Mouse (Mus musculus) forebrain, postnatal 0 days (tissue): ENCODE results near the gene Polr3gl. TPM values are rescaled to one million over a fixed set of nuclear protein-coding genes. Genes with fewer than 3 reads are reported as not detected.

Experiments used
- ATAC-seq: fragments of 200-750 bp; cut with Nextera tagmentation; 2 replicates; pipeline ENCODE4 v1.8.0; 2017; ENCODE audit warnings: mild to moderate bottlenecking, moderate library complexity
- DNase-seq: peaks from one replicate; pipeline ENCODE4 v3.0.0-alpha.2; 2015
- H3K27ac ChIP-seq: fragments of 300-500 bp; sonication (generic); 2 replicates; pipeline ENCODE4 v1.5.1; 2014; ENCODE audit warnings: low read depth, mild to moderate bottlenecking, antibody characterized with exemption, low read length, moderate library complexity, mixed read lengths
- H3K27me3 ChIP-seq: fragments of 300-500 bp; sonication (generic); 2 replicates; pipeline ENCODE4 v1.6.1; 2014; ENCODE audit warnings: mild to moderate bottlenecking, low read length, mixed read lengths; ENCODE audit not compliant: insufficient read depth
- H3K36me3 ChIP-seq: fragments of 300-500 bp; sonication (generic); 2 replicates; pipeline ENCODE4 v1.6.1; 2014; ENCODE audit warnings: mild to moderate bottlenecking, moderate library complexity; ENCODE audit not compliant: insufficient read depth
- H3K4me1 ChIP-seq: fragments of 300-500 bp; sonication (generic); 2 replicates; pipeline ENCODE4 v1.6.1; 2014; ENCODE audit warnings: antibody characterized with exemption; ENCODE audit not compliant: insufficient read depth
- H3K4me2 ChIP-seq: fragments of 300-500 bp; sonication (generic); 2 replicates; pipeline ENCODE4 v1.6.1; 2014; ENCODE audit warnings: low read depth, mild to moderate bottlenecking, moderate library complexity
- H3K4me3 ChIP-seq: fragments of 300-500 bp; sonication (generic); 2 replicates; pipeline ENCODE4 v1.5.1; 2014; ENCODE audit warnings: low read depth, low read length, mixed read lengths
- H3K9ac ChIP-seq: fragments of 300-500 bp; sonication (generic); 2 replicates; pipeline ENCODE4 v1.6.1; 2014; ENCODE audit warnings: mild to moderate bottlenecking
- H3K9me3 ChIP-seq: fragments of 300-500 bp; sonication (generic); 2 replicates; pipeline ENCODE4 v1.6.1; 2016; ENCODE audit warnings: low read length
- CTCF ChIP-seq: sonication (generic); IDR thresholded peaks from 2 replicates; pipeline ENCODE4 v1.5.1; 2016; ENCODE audit warnings: antibody characterized with exemption, control low read depth, low read depth
- WGBS: fragments of 180-500 bp; shearing (Covaris S2); extraction: QIAGEN DNeasy Blood & Tissue Kit; methylation state at CpG from one replicate; pipeline ENCODE4 v1.1.7; 2014; 5-methylcytosine and 5-hydroxymethylcytosine counted together
- polyA plus RNA-seq: library from polyadenylated mRNA; unstranded; fragments of >200 nt; fragmentation: Nextera tagmentation; extraction: Ambion mirVana; gene quantifications from 2 replicates; pipeline ENCODE4 v1.2.1, GENCODE M21; 2015
- total RNA-seq: library from RNA; depleted of rRNA; stranded (reverse); fragments of >200 nt; gene quantifications from 2 replicates; pipeline ENCODE4 v1.2.3, GENCODE M21; 2014

The Polr3gl gene
- total and polyA plus RNA-seq, 2 experiments from 2014 or later = 31.8 to 35.9 TPM

DNA sequence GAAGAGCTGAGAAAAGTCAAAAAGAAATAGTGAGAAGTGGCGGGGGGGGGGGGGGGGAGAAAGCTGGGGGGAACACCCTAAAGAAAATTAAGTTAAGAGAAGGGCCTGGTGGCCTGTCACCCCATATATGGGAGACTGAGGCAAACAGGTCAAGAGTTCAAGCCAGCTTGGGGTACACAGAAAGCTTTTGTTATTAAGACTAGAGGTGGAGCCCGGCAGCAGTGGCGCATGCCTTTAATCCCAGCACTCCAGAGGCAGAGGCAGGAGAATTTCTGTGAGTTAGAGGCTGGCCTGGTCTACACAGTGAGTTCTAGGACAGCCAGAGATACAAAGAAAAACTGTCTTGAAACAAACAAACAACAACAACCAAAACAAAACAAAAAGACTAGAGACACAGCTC, 28.9 kb downstream of the Polr3gl start:
- DNase-seq (no peak), ATAC-seq (no peak)
- H3K4me1 ChIP-seq = 0 out of 2 replicates have a peak, but pooled peaks cover 12% of the 10 kb centered on the region
- H3K9me3 ChIP-seq = no peaks in the 10 kb centered on the region
- no peak overlapping the region for H3K4me3 ChIP-seq
- no peak overlapping the region for H3K9ac ChIP-seq
- H3K27me3 ChIP-seq = no peaks in the 10 kb centered on the region
- 93% methylated on average over 3 of the region's 3 CpGs for WGBS
- H3K4me2 ChIP-seq = no peak overlapping the region
- TF ChIP-seq CTCF = no peak
- H3K36me3 ChIP-seq = peaks cover 9% of the 10 kb centered on the region
- no peak overlapping the region for H3K27ac ChIP-seq

DNA sequence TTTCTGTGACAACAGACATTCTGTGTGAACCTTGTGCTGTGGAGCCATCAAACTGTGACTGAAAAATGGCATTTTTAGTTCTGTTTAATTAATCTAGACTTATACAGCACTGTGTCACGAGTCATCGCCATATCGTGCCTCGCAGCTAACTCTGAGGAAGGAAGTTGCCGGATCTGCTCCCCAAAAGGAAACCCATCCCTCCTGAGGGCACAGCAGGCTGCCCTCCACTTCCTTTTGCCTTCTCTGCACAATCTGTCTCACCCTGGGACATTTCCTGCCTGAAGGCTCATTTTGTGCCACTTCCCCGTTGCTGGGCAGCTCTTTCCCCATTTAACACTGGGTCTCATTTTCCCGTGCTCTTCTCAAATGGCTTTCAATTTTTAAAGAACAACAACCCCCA, 29.3 kb downstream of the Polr3gl start:
- Histone ChIP-seq H3K27ac (no peak overlapping the region), H3K27me3 (no peaks in the 10 kb centered on the region), H3K4me2 (no peak overlapping the region), H3K36me3 (peaks cover 14% of the 10 kb centered on the region), H3K4me3 (no peak overlapping the region), H3K9ac (no peak overlapping the region), H3K4me1 (peaks cover 16% of the 10 kb centered on the region; the same call in 1 of the 2 replicates), H3K9me3 (no peaks in the 10 kb centered on the region)
- no peak for ATAC-seq
- DNase-seq = no peak
- WGBS = 81% methylated on average over 7 of the region's 7 CpGs
- TF ChIP-seq CTCF = no peak

DNA sequence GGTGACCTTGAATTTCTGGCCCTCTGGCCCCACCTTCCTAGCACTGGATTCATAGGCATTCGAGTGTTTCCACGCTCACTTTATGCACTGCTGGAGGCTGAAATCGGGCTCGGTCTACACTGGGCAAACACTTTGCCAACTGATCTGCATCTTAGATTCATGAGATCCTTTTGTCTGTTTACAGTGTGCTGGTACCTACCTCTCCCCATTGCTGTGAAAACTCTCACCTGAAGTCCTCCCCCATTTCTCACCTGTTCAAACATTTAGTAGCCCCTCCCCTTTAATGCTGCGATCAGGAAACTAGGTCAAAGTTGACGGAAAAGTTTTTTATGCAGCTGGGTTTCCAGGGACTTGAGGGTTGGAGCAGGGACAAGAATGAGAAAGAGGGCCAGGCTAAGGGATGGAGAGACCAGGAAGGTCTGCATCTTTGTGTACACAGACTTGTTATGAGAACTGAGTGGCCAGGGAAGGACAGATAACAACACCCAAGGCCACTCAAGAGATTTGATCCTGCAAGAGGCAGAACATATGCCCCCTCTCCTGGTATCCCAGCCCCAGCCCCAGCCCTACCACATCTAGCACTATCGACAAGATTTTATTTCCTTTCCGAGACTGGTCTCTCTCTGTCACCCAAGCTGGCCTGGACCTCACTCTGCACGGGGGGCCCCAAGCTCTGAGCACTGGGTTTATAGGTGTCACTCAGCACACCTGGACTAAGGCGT, 29.9 kb downstream of the Polr3gl start:
- DNase-seq (no peak), ATAC-seq (no peak)
- Histone ChIP-seq H3K9ac (no peak overlapping the region), H3K4me3 (no peak overlapping the region), H3K36me3 (peaks cover 16% of the 10 kb centered on the region), H3K27ac (no peak overlapping the region), H3K27me3 (no peaks in the 10 kb centered on the region), H3K4me2 (no peak overlapping the region), H3K9me3 (no peaks in the 10 kb centered on the region), H3K4me1 (peaks cover 22% of the 10 kb centered on the region; the same call in 1 of the 2 replicates)
- WGBS = 74% methylated on average over 10 of the region's 10 CpGs
- no peak for TF ChIP-seq CTCF

DNA sequence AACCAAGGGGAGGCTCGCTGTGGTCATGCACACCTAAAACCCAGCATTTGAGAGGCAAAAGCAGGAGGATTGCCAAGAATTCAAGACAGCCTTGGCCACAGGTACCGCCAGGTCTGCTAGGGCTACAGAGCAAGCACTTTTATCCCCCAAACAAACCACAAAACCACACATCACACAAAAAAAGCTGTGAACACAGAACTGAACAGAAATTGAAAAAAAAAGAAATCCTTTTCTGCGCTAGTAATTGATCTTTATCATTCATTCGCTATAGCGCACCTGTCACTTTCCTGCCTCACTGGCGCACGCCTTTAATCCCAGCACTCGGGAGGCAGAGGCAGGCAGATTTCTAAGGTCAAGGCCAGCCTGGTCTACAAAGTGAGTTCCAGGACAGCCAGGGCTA, 30.7 kb downstream of the Polr3gl start:
- DNase-seq = no peak
- Histone ChIP-seq H3K27ac (no peak overlapping the region), H3K36me3 (peaks cover 16% of the 10 kb centered on the region), H3K27me3 (no peaks in the 10 kb centered on the region), H3K4me3 (no peak overlapping the region), H3K9me3 (no peaks in the 10 kb centered on the region), H3K9ac (no peak overlapping the region), H3K4me1 (peaks cover 27% of the 10 kb centered on the region; the same call in 1 of the 2 replicates), H3K4me2 (no peak overlapping the region)
- 93% methylated on average over 8 of the region's 8 CpGs for WGBS
- TF ChIP-seq CTCF = no peak
- no peak for ATAC-seq

DNA sequence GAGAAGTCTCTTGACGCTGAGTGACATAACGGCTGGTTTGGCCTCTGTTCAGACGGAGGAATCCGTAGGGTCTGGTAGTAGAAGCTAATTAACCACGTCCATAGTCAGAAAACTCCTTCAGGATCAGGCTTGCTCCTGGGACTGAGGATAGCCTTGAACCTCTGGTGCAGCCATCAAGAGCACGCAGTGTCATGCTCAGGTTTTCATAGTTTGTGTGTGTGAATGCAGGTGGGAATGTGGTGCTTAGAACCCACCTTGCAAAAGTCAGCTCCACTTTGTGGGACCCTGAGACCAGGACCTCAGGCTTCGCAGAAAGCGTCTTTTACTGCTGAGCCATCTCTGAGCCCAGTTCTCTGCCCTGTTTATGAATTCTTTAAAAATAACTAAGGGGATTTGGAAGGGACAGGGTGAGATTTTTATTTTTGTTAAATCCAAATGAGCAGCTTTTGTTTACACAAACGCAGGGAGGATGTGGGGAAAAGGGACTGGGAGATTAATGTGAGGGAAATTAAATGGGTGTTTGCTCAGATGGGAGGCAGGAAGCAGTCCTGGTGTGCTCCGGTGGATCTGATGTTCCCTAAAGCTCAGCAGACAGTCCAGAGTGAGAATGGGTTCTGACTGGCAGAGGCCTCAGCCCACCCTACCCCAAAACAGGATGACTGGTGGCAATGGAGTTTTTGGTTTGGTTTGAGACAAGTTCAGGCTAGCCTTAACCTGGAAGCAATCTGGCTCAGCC, 31.9 kb downstream of the Polr3gl start:
- Histone ChIP-seq H3K27me3 (no peaks in the 10 kb centered on the region), H3K4me2 (no peak overlapping the region), H3K27ac (no peak overlapping the region), H3K36me3 (peaks cover 16% of the 10 kb centered on the region), H3K9me3 (no peaks in the 10 kb centered on the region), H3K4me1 (peaks cover 27% of the 10 kb centered on the region; the same call in 1 of the 2 replicates), H3K4me3 (no peak overlapping the region), H3K9ac (no peak overlapping the region)
- WGBS = 50% methylated on average over 10 of the region's 10 CpGs
- TF ChIP-seq CTCF = no peak
- ATAC-seq (no peak), DNase-seq (no peak)

DNA sequence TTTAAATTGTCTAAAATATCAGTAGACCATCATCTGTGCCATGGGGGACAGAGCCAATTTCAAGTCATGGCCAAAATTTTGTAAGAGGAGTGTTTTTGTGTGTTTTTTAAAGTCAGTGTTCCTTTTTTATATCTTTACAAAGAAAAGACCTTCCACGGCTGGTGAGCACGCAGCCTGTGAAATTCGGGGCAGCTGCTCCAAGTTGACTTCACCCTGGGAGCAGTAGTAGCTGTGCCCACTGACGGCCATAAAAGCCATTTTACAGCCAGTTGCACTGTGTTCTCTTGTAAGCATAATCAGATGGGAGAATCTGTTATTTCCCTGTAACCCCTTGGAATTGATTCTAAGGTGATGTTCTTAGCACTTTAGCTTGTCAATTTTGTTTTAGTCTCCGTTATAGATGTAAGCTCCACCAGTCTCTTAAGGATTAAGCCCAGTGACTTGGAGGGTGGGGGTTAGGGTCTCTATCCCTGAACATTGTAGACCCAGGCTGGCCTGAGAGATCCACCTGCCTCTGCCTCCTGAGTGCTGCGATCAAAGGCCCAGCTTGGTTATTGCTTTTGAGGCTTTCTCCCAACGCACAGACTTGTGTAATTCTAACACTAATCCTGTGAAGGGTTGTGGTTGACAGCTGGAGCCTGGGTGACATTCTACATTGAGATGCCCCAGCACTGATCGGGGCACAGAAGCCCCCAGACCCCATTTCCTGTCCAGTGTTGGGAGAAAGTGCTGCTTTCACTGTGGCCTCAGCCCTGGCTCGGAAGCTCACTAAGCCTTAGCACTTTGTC, 32.9 kb downstream of the Polr3gl start:
- no peaks in the 10 kb centered on the region for H3K27me3 ChIP-seq
- no peak overlapping the region for H3K27ac ChIP-seq
- H3K9me3 ChIP-seq = no peaks in the 10 kb centered on the region
- WGBS = 89% methylated on average over 9 of the region's 9 CpGs
- H3K9ac ChIP-seq = no peak overlapping the region
- H3K4me2 ChIP-seq = peak overlapping the region; percentile 81
- DNase-seq (no peak), ATAC-seq (no peak)
- peaks cover 29% of the 10 kb centered on the region; the same call in 1 of the 2 replicates for H3K4me1 ChIP-seq
- H3K36me3 ChIP-seq = peaks cover 16% of the 10 kb centered on the region
- TF ChIP-seq CTCF = no peak
- H3K4me3 ChIP-seq = peak overlapping the region; percentile 52
